Mouse (Mus musculus): ENCODE data around the gene Fam184b. TPM values are rescaled to one million over a fixed set of nuclear protein-coding genes. Genes with fewer than 3 reads are reported as not detected.

Fam184b gene
- polyA plus RNA-seq (2017; shearing (Covaris generic)) = not detected

DNA sequence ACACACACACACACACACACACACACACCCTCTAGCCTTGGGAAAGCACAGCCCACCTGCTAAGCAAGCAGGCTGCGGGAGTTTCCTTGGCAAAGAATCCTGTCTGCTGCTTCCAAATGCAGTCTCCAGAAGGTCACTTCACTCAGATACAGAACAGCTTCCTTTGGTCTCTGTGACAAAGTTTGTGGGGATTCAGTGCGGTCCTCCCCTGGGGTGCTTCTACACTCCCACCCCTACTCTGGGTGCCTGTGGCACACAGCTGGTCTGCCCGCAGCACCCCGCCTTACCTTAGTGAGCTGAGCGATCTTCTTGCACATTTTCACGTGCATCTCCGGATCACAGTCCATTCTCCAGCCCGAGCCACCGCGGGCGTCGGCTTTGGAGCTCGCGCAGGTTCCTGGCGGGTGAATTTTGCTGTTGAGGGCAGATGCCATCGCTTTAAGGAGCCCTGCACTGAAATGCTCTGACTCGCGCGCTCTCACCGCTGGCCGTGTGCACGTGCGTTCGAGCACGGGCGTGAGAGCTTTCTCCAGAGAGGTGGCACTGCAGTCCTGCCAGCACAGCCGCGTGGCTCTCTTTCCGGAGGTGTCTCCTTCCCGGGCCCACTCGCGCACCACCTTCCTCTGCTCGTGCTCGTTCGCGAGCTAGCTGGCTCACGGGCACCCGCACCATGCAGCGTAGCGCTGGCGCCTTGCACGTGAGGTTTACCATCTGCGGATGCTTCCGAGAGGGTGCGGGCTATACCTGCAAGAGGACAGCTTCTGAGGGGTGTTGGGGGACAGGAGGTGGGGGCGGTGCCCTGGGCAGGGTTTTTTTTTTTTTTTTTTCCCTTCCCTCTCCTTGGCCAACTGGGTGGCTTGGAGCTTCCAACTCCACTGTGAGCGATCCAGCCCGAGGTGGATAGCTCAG is at the start of gene Fam184b:
TSS of gene Fam184b (minus strand) at position 809 of the 909 bp plus-strand sequence.

DNA sequence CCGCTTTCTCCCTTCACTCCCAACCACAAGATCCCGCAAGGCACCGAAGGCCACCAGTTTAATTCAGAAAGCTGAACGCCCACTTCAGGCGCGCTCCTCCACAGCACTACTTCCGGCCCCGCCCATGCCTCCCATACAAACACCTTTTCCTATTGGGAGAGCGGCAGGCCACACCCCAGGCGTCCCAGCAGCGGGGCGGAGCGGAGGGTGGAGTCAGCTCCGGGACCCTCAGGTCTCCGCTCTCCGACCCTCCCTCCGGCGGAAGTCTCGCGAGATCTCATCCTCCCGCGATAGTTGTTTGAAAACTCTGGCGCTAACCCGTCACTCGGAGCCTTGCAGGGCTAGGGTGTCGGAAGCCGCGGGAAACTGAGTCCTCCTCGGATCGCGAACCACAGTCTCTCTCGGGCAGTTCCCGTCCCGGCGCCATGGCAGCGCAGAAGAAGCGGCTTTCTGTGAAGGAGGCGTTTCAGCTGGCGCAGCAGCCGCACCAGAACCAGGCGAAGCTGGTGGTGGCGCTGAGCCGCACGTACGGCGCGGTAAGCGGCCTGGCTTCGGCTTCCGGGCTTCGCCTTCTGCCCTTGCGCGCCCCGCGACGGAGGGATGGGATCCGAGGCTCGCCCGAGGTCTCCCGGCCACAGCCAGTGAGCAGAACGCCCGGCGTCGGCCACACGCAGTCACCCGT is 30.3 kb upstream of the Fam184b start, which contains the start of gene Ncapg:
TSS of gene Ncapg (plus strand) at position 322 of the 682 bp plus-strand sequence.

DNA sequence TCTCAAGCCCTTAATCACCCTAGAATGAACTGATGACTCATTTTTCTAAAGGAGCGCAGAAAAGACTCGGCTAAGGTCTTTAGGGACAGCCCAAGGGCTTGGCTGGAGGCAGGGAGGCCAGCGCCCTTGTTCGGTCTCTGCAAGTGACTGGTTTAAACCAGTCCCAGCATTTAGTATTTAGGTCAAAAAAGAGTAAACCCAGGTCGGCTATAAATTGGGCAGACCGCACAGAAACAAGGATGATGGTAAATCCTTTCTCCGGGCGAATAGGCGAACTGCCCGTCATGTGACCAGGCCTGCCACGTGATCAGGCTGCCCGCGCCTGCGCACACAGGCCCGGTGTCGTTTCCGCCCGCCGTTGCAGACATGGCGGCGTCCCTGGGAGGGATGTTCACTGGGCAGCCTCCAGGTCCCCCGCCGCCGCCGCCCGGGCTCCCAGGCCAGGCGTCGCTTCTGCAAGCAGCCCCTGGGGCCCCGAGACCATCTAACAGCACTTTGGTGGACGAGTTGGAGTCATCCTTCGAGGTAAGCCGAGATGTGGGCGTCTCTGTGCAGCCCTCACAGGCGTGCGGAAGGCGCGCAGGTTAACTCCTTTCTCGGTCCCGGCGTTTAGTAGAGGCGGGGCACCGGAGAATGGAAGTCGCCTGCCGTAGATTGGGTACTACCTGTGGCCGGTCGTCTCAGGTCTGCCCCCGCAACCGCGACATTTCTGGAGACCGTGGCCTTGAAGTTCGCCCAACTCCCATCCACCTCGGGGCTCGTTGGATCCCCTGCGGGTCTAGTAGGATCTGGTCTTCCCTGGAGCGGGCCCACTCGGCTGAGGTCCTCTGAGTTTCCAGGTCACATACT is 119.2 kb downstream of the Fam184b start, which contains the start of gene Med28:
TSS of gene Med28 (plus strand) at position 270 of the 849 bp plus-strand sequence.

DNA sequence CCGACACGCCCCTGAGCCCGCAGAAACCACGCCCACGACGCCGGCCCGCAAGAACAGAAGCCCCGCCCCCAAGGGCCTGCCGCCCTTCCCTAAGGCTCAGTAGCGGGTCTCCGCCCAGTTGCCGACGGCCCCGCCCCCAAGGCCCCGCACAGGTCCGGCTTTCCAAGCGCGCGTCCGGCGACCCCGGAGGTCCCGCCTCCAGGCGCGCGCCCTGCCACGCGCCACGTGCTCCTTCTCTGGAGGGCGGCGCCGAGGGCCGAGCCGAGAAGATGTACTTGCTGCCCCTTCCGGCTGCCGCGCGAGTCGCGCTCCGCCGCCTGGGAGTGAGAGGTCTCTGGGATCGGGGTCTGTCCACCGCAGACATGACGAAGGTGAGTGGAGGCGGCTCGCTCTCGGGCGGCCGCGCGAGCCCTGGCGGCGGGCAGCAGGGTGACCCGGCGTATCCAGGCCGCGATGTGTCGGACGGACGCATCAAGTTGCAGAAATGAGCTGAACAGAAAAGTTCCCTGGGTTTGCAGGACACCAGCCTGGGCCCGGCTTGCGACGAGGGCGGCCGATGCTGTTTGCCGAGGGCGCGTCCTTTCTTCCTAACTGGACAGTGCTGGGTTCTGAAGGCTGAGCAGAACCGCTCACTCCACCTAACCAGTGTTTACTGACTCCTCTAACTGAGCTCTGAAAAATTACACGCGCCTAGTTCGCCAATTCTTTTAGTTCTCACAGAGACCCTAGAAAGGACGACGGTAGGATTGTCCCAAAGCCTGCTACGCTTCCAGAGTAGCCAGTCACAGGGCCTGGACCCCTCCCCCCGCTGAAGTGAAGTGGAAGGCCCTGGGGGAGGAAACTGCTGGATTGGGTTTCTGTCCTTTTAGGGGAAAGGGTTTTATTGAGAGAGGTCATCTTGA is 146.0 kb downstream of the Fam184b start, which contains the start of gene Lap3:
TSS of gene Lap3 (plus strand) at position 184 of the 902 bp plus-strand sequence.

Other genes with a start within 250 kb of the Fam184b start
- gene Qdpr, start 189.4 kb downstream of the Fam184b start, polyA plus RNA-seq (2017; shearing (Covaris generic)) = 96.4 TPM
- gene Clrn2, start 185.9 kb downstream of the Fam184b start, polyA plus RNA-seq (2017; shearing (Covaris generic)) = not detected
- gene Lap3, start 146.2 kb downstream of the Fam184b start, polyA plus RNA-seq (2017; shearing (Covaris generic)) = 24.3 TPM
- 187 TPM for gene Med28, start 119.4 kb downstream of the Fam184b start, polyA plus RNA-seq (2017; shearing (Covaris generic))
- gene Ncapg, start 30.3 kb upstream of the Fam184b start, polyA plus RNA-seq (2017; shearing (Covaris generic)) = 0.24 TPM
- gene Lcorl, start 218.0 kb upstream of the Fam184b start, polyA plus RNA-seq (2017; shearing (Covaris generic)) = 22.3 TPM